Mouse (Mus musculus) midbrain, embryonic 11.5 days (tissue): Measurements from ENCODE around the gene Mrpl17. TPM values are rescaled to one million over a fixed set of nuclear protein-coding genes. Genes with fewer than 3 reads are reported as not detected.

Experiments used
- ATAC-seq: fragments of 200-750 bp; cut with Nextera tagmentation; 2 replicates; pipeline ENCODE4 v1.8.0; 2017; ENCODE audit warnings: moderate TSS enrichment, moderate library complexity; ENCODE audit not compliant: low FRiP score
- DNase-seq: peaks from one replicate; pipeline ENCODE4 v3.0.0; 2015; ENCODE audit warnings: low spot score; ENCODE audit errors: missing footprints
- H3K27ac ChIP-seq: fragments of 300-500 bp; sonication (generic); 2 replicates; pipeline ENCODE4 v1.5.1; 2014; ENCODE audit warnings: low read depth, low read length
- H3K27me3 ChIP-seq: fragments of 300-500 bp; sonication (generic); 2 replicates; pipeline ENCODE4 v1.6.1; 2014; ENCODE audit warnings: mild to moderate bottlenecking, low read length, moderate library complexity, mixed read lengths; ENCODE audit not compliant: control insufficient read depth, insufficient read depth
- H3K36me3 ChIP-seq: fragments of 300-500 bp; sonication (generic); 2 replicates; pipeline ENCODE4 v1.6.1; 2014; ENCODE audit warnings: mild to moderate bottlenecking, low read length, moderate library complexity, mixed read lengths; ENCODE audit not compliant: control insufficient read depth, insufficient read depth
- H3K4me1 ChIP-seq: fragments of 300-500 bp; sonication (generic); 2 replicates; pipeline ENCODE4 v1.6.1; 2014; ENCODE audit warnings: low read length; ENCODE audit not compliant: control insufficient read depth, insufficient read depth
- H3K4me2 ChIP-seq: fragments of 300-500 bp; sonication (generic); 2 replicates; pipeline ENCODE4 v1.6.1; 2014; ENCODE audit warnings: mild to moderate bottlenecking, moderate library complexity
- H3K4me3 ChIP-seq: fragments of 300-500 bp; sonication (generic); 2 replicates; pipeline ENCODE4 v1.5.1; 2014; ENCODE audit warnings: low read depth, low read length
- H3K9ac ChIP-seq: fragments of 300-500 bp; sonication (generic); 2 replicates; pipeline ENCODE4 v1.6.1; 2014; ENCODE audit warnings: low read length
- H3K9me3 ChIP-seq: fragments of 300-500 bp; sonication (generic); 2 replicates; pipeline ENCODE4 v1.6.1; 2016; ENCODE audit warnings: low read length; ENCODE audit not compliant: control insufficient read depth
- WGBS: fragments of 180-500 bp; shearing (Covaris S2); extraction: QIAGEN DNeasy Blood & Tissue Kit; methylation state at CpG from one replicate; pipeline ENCODE4 v1.1.7; 2014; 5-methylcytosine and 5-hydroxymethylcytosine counted together
- polyA plus RNA-seq: library from polyadenylated mRNA; unstranded; fragments of >200 nt; fragmentation: Nextera tagmentation; extraction: Ambion mirVana; gene quantifications from 2 replicates; pipeline ENCODE4 v1.2.1, GENCODE M21; 2014

Mrpl17 gene
- polyA plus RNA-seq, 1 experiment from 2014 or later: 245 TPM

- ATAC-seq (0 out of 2 replicates have a peak, but pooled peaks have one; percentile 31), DNase-seq (no peak)
- H3K4me3 ChIP-seq: no peak overlapping the region
- H3K9ac ChIP-seq: no peak overlapping the region
- 0 out of 2 replicates have a peak, but pooled peaks cover 4% of the 10 kb centered on the region for H3K4me1 ChIP-seq
- H3K27me3 ChIP-seq: peaks cover 32% of the 10 kb centered on the region
- H3K9me3 ChIP-seq: no peaks in the 10 kb centered on the region
- no peak overlapping the region for H3K4me2 ChIP-seq
- peaks cover 52% of the 10 kb centered on the region for H3K36me3 ChIP-seq
- 16% methylated on average over 51 of the region's 51 CpGs for WGBS
- no peak overlapping the region for H3K27ac ChIP-seq
These were observed 49.0 kb downstream of the Mrpl17 start for GRCm38 (mm10) chr7:105761813-105762484.

DNA sequence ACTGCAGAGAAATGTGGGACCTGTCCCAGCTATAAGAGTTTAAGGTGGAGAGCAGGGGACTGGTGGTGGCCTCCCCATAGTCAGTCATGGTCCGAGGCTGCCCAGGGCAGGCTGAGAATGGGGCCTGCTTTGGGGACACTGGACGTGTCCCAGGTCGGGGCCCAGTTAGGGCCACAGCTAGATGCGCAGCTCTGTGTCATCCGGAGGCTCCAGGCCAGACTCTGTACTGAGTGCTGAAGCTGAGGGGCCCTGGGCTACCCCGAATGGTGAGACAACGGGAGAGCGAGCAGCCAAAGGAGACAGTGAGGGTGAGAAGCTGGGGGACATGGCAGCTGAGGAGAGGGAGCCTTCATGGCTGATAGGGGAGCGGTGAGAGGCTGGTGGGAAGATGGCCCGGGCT, 57.6 kb downstream of the Mrpl17 start:
- WGBS: 89% methylated on average over 10 of the region's 10 CpGs
- peaks cover 8% of the 10 kb centered on the region for H3K4me1 ChIP-seq
- peaks cover 27% of the 10 kb centered on the region for H3K36me3 ChIP-seq
- H3K9me3 ChIP-seq: no peaks in the 10 kb centered on the region
- no peak overlapping the region for H3K9ac ChIP-seq
- DNase-seq: no peak
- H3K4me3 ChIP-seq: no peak overlapping the region
- no peak overlapping the region for H3K27ac ChIP-seq
- no peak for ATAC-seq
- H3K27me3 ChIP-seq: no peaks in the 10 kb centered on the region
- H3K4me2 ChIP-seq: no peak overlapping the region

Other genes with a start within 250 kb of the Mrpl17 start
- 100 and 103 TPM in 2 replicates for gene Apbb1, start 229.4 kb downstream of the Mrpl17 start, polyA plus RNA-seq
- gene Hpx, start 211.0 kb downstream of the Mrpl17 start, polyA plus RNA-seq: 0.11 and 0.29 TPM in 2 replicates
- 20.3 and 23.8 TPM in 2 replicates for gene Trim3, start 177.5 kb downstream of the Mrpl17 start, polyA plus RNA-seq
- 118 and 141 TPM in 2 replicates for gene Timm10b, start 171.0 kb downstream of the Mrpl17 start, polyA plus RNA-seq
- gene Arfip2, start 170.7 kb downstream of the Mrpl17 start, polyA plus RNA-seq: 70.1 and 72.9 TPM in 2 replicates
- 10.5 and 11.9 TPM in 2 replicates for gene Gm45799, start 170.5 kb downstream of the Mrpl17 start, polyA plus RNA-seq
- gene Dnhd1, start 160.3 kb downstream of the Mrpl17 start, polyA plus RNA-seq: 1.00 and 1.3 TPM in 2 replicates
- gene Ilk, start 74.5 kb downstream of the Mrpl17 start, polyA plus RNA-seq: 238 and 241 TPM in 2 replicates
- gene Rrp8, start 73.7 kb downstream of the Mrpl17 start, polyA plus RNA-seq: 41.2 and 45.0 TPM in 2 replicates
- 163 and 195 TPM in 2 replicates for gene Taf10, start 66.7 kb downstream of the Mrpl17 start, polyA plus RNA-seq
- 54.1 and 57.9 TPM in 2 replicates for gene Tpp1, start 58.9 kb downstream of the Mrpl17 start, polyA plus RNA-seq
- 10.7 and 12.7 TPM in 2 replicates for gene Dchs1, start 23.4 kb downstream of the Mrpl17 start, polyA plus RNA-seq
- gene Gm4070, start 142.9 kb upstream of the Mrpl17 start, polyA plus RNA-seq: 0.07 and 0.36 TPM in 2 replicates